Mouse (Mus musculus) ES-Bruce4 (cell line): ENCODE measurements around the gene Tspan2. TPM values are rescaled to one million over a fixed set of nuclear protein-coding genes. Genes with fewer than 3 reads are reported as not detected.

ENCODE experiments used
- H3K27ac ChIP-seq: 2 replicates; pipeline ENCODE4 v1.5.1; 2012; ENCODE audit warnings: low read length, inconsistent platforms; ENCODE audit not compliant: insufficient read depth
- H3K27me3 ChIP-seq: 2 replicates; pipeline ENCODE4 v1.6.1; 2012; ENCODE audit warnings: mild to moderate bottlenecking, low read length, inconsistent platforms; ENCODE audit not compliant: control insufficient read depth, poor library complexity, insufficient read depth, severe bottlenecking
- H3K36me3 ChIP-seq: 2 replicates; pipeline ENCODE4 v1.6.1; 2012; ENCODE audit warnings: inconsistent platforms, mild to moderate bottlenecking, low read length, moderate library complexity; ENCODE audit not compliant: control insufficient read depth, poor library complexity, insufficient read depth, severe bottlenecking
- H3K4me1 ChIP-seq: one replicate; pipeline ENCODE4 v1.8.1; 2011; ENCODE audit warnings: low read length; ENCODE audit not compliant: control insufficient read depth, insufficient read depth
- H3K4me3 ChIP-seq: 2 replicates; pipeline ENCODE4 v1.5.1; 2011; ENCODE audit warnings: low read depth, mild to moderate bottlenecking, low read length
- H3K9ac ChIP-seq: 2 replicates; pipeline ENCODE4 v1.6.1; 2012; ENCODE audit warnings: low read depth, mild to moderate bottlenecking, inconsistent platforms; ENCODE audit not compliant: poor library complexity, severe bottlenecking
- H3K9me3 ChIP-seq: replicated peaks from 2 replicates; pipeline ENCODE4 v1.6.1; 2012; ENCODE audit warnings: mild to moderate bottlenecking, low read length, inconsistent platforms; ENCODE audit not compliant: control insufficient read depth, poor library complexity, insufficient read depth, severe bottlenecking
- CTCF ChIP-seq: IDR thresholded peaks from one replicate; pipeline ENCODE4 v1.8.1; 2011; ENCODE audit warnings: low read depth, low read length
- EP300 ChIP-seq: IDR thresholded peaks from 2 replicates; pipeline ENCODE4 v1.6.1; 2011; ENCODE audit warnings: low read depth, low read length; ENCODE audit not compliant: insufficient read depth
- POLR2A ChIP-seq: IDR thresholded peaks from one replicate; pipeline ENCODE4 v1.8.1; 2011; ENCODE audit warnings: low read length; ENCODE audit not compliant: insufficient read depth
- polyA plus RNA-seq: library from polyadenylated mRNA; stranded (reverse); fragments of >200 nt; gene quantifications from 2 replicates; pipeline ENCODE4 v1.2.4, GENCODE M21; 2011; ENCODE audit warnings: low read depth; ENCODE audit not compliant: missing spikeins, insufficient read depth, insufficient read length

Tspan2 gene
- 9.2 and 9.3 TPM in 2 replicates for polyA plus RNA-seq

- Histone ChIP-seq H3K4me3 (peak within 1 kb of the TSS; percentile 94), H3K27me3 (no peaks in the 10 kb centered on the region), H3K4me1 (no peaks in the 10 kb centered on the region), H3K36me3 (no peaks in the 10 kb centered on the region), H3K9ac (peak within 1 kb of the TSS; percentile 83), H3K27ac (no peak within 1 kb of the TSS), H3K9me3 (no peaks in the 10 kb centered on the region)
- no peak for TF ChIP-seq POLR2A
Observed at GRCm38 (mm10) chr3:102734313-102735030, at the start of gene Tspan2. Tspan2 (plus strand) TSS chr3:102734529.

DNA sequence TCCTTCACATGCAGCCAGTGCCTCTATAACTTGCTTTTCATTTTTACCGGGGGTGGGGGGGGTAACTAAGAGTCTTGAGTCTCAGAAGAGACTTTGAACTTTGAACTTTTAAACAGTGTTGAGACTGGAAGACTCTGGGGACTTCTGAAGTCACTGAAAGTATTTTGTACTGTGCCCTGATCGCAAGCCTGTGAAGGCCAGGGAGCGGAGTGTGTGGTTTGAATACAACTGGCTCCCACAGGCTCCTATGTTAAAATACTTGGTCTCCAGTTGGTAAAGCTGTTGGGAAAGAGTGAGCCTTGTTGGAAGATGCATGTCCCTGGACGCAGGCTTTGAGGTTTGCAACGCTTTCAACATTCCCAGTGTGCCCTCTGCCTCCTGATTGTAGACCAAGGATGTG, 47.5 kb upstream of the Tspan2 start:
- H3K36me3 ChIP-seq = no peaks in the 10 kb centered on the region
- H3K4me1 ChIP-seq = no peaks in the 10 kb centered on the region
- H3K4me3 ChIP-seq = no peak overlapping the region
- H3K27ac ChIP-seq = no peak overlapping the region
- no peaks in the 10 kb centered on the region for H3K27me3 ChIP-seq
- no peak overlapping the region for H3K9ac ChIP-seq
- TF ChIP-seq EP300 (no peak), POLR2A (no peak), CTCF (no peak)
- no peaks in the 10 kb centered on the region for H3K9me3 ChIP-seq

DNA sequence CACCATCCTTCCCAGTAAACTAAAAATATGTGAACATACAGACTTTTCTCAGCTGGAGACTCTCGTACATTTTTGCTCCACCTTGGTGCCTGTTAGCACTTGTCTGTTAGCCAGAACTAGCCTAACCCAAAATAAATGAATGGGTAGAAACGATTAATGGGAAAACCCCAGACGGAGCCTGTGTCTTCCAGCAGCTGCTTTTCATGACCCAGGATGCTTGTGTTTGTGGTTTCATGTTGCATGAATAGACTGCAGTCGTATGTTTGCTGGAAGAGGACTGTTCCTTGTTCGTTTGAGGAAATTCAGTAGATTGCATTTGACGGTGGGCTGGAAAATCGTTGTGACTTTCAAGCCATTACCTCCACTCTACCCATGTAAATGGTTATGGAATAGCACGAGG, 46.5 kb upstream of the Tspan2 start:
- no peaks in the 10 kb centered on the region for H3K9me3 ChIP-seq
- H3K27ac ChIP-seq = no peak overlapping the region
- H3K9ac ChIP-seq = no peak overlapping the region
- TF ChIP-seq POLR2A (no peak), CTCF (no peak), EP300 (no peak)
- H3K36me3 ChIP-seq = no peaks in the 10 kb centered on the region
- H3K27me3 ChIP-seq = no peaks in the 10 kb centered on the region
- no peak overlapping the region for H3K4me3 ChIP-seq
- no peaks in the 10 kb centered on the region for H3K4me1 ChIP-seq

DNA sequence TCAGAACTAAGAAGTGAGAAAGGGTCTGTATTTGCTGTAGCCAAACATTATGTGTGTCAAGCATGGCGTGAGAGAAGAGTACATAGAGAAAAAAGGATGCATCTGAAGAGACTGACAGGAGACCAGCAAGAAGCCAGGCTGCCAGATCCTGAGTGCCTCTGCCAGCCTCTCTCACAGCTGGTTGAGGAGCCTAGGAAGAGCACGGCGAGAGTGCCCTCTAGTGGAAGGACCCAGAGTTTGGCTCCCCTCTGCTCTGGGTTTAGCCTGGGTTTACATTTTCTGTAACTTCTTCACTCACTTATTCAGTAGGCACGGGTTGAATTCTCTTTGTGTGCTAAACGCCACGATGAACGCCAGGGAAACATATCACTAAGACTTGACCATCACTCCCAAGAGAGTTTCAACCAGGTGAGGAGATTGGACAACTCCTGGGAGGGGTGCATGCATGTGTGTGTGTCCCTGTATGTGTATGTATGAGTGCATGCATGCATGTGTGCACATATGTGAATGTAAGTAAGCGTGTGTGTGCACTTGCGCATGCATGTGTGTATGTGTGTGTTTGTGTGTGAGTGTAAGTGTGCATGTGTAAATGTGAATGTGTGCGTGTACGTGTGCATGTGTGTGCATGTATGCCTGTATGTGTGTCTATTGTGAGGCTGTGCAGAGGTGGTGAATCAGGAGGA, 42.4 kb upstream of the Tspan2 start:
- H3K36me3 ChIP-seq = no peaks in the 10 kb centered on the region
- H3K4me1 ChIP-seq = no peaks in the 10 kb centered on the region
- no peaks in the 10 kb centered on the region for H3K9me3 ChIP-seq
- TF ChIP-seq CTCF (peak; percentile 88), POLR2A (no peak), EP300 (no peak)
- H3K4me3 ChIP-seq = no peak overlapping the region
- H3K9ac ChIP-seq = no peak overlapping the region
- H3K27ac ChIP-seq = no peak overlapping the region
- H3K27me3 ChIP-seq = no peaks in the 10 kb centered on the region

- Histone ChIP-seq H3K36me3 (no peaks in the 10 kb centered on the region), H3K27me3 (no peaks in the 10 kb centered on the region), H3K27ac (no peak overlapping the region), H3K4me3 (no peak overlapping the region), H3K9me3 (no peaks in the 10 kb centered on the region), H3K4me1 (no peaks in the 10 kb centered on the region), H3K9ac (no peak overlapping the region)
- TF ChIP-seq CTCF (no peak), EP300 (no peak), POLR2A (no peak)
Observed at GRCm38 (mm10) chr3:102692758-102693325, 41.5 kb upstream of the Tspan2 start.

GRCm38 (mm10) chr3:102698127-102698526, 36.2 kb upstream of the Tspan2 start:
- no peak for TF ChIP-seq POLR2A
- TF ChIP-seq EP300 = no peak
- TF ChIP-seq CTCF = no peak

More at GRCm38 (mm10) chr3:102698127-102698526, 36.2 kb upstream of the Tspan2 start:
- Histone ChIP-seq H3K4me1 (no peaks in the 10 kb centered on the region), H3K9ac (no peak overlapping the region), H3K4me3 (no peak overlapping the region), H3K27me3 (no peaks in the 10 kb centered on the region), H3K27ac (no peak overlapping the region), H3K36me3 (no peaks in the 10 kb centered on the region), H3K9me3 (no peaks in the 10 kb centered on the region)
